Mouse (Mus musculus): ENCODE measurements around the gene Mybph.
"Not testable (repeated sequence)": the region's sequence is repeated elsewhere in the genome, so short reads cannot be mapped to it uniquely, and the experiment has no call there.

The Mybph gene

DNA sequence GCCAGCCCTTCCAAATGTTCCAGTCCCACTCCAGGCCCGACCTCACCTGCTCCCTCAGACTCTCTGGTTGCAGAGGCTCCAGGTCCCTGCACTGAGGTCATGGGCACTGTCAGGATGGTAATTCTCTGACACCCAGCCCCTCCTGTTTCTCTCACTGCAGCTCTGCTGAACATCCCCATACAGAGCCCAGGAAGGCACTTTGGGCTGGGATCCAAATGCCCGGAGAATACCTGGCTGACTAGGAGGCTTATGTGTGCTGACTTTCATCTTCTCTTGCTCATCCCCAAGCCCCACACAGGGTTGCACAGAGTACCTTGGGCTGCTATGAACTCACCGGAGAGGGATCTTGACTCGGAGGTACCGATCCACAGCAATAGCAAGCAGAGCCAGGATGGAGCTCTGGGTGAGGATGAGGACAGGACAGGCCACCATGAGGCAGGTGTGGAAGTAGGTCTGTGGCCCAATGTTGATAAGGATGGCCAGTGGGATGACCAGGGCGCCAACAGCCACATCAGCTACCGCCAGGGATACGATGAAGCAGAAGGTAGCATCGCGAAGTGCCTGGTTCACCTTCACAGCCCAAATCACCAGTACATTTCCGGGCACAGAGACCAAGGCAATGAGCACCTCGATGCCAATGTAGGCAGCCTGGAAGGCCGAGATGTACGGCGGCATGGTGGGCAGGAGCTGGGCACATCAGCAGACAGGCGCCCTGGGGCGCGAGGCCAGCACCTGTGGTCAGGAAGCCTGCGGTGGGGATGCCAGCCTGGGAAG, 40.6 kb downstream of the Mybph start:
- DNase-seq (ENCODE audit: low spot score), result no peak

DNA sequence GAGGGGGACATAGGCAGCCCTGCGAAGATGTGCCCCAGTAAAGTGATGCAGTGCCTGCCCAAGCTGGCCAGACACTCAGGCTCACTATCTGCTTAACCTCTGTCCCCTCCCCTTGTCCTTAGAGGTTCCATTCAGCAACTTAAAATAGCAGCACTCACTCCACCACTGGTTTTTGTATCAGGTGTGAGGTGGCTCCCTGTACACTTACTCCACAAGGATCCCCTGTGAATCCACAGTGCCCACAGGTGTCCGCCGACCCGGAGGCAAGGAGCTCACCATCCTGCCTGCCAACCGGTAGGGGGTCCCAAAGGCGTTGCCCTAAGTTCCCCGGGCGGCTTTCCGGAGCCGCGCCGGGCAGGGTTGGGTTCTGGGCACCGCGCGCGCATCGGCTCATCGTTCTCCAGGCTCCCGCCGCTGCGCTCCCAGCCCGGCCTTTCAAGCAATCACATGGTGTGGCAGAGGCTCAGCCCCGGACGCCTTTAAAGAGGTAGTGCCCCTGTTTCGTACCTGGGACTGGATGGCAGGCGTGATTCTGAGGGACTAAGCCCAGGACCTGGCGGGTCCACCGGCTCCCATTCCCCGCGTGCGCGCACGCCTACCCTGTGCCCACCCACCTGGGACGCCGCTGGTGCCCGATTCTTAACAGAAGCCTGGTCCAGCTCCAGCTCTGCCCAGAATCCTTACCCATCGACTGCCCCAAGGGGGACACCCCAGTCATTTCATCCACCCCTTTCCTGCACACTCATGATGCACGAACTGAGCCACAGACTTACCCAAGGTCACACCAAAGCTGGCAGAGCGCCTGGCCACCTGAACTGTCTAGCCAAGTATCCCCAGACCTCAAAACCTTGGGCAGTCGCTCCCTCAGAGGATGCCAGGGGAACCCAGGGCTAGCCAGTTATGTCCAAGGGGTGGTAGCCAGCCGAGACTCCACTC, 41.5 kb downstream of the Mybph start:
- DNase-seq (ENCODE audit: low spot score), result no peak

DNA sequence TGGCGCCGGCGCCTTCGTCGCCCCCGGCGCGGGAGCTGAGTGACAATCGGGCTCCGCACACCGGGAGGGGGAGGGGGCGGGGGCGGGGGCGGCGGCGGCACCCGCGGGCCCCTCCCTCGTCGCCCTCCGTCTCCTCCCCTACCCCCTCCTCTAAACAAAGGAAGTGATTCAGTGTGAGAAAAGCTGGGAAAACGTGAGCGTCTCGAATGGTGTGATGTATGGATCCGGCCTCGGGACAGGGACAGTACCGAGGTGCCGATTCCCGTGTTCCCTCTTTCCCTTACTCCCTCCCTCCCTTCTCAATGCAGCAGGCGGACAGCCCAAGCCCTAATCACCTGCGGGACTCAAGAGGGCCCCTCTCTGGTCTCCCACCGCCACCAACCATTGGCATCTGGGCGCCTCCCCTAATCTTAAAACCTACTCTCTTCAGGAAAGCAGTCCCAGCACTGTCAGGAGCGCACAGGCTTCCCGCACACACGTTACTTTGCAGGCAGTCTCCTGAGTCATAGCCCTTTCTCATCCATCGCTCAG, 42.2 kb downstream of the Mybph start, which contains the start of gene Adora1:
Gene Adora1 (minus strand): TSS at position 41 of the 531 bp plus-strand sequence.
- DNase-seq (ENCODE audit: low spot score), result no peak

DNA sequence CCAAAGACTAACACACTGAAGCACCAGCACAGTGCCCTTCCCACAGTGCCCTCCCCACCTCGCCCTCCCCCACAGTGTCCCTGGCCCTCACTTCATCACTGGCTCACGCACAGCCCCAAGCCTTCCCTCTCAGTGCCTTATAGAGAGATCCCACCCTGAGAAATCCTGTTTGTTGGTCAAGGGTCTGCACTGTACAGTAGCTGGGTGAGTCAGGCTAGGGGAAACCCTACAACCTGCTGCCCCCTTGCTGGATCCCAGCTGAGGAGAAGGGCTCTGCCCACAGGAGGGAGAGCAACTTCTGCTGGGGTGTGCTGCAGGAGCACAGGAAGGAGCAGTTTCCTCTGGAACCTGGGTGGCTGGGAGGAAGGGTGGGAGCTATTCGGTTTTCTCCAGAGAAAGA, 42.9 kb downstream of the Mybph start:
- DNase-seq (ENCODE audit: low spot score), result no peak

DNA sequence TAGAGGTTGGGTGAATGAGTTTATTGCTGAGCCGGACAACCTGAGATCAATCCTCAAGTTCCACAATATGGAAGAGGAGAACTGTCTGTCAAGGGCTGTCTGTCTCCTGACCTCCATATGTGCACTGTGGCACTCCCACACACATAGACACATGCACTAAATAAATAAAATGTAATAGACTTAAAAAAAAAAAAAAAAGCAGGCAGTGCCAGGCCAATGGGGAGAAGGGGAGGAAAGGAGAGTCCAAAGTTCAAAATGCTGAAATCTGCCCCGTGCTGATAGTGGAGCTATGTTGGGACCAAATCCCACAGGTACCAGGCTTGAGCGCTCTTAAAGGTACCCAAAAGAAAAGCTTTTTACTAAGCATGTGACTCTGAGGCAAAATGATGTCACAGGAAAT, 44.2 kb downstream of the Mybph start:
- DNase-seq (ENCODE audit: low spot score), result no peak

DNA sequence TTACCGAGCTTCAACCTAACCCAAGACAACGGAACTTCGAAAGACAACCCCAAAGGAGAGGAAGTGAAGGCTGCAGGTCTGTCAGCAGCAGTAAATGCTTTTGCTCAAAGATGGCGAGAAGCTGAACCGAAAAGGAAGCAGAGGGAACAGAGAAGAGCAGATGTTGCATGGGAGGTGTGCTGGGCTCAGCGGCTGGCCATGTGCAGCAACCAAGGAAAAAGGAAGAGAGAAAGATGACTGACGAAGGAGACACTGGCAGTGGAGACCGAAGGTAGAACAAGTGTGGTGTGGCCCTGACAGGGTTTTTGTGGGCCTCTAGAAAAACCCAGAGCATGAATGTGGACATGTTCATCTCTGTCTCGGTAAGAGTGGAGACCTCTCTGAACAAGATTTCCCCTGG, 47.5 kb downstream of the Mybph start:
- no peak for DNase-seq (ENCODE audit: low spot score)

DNA sequence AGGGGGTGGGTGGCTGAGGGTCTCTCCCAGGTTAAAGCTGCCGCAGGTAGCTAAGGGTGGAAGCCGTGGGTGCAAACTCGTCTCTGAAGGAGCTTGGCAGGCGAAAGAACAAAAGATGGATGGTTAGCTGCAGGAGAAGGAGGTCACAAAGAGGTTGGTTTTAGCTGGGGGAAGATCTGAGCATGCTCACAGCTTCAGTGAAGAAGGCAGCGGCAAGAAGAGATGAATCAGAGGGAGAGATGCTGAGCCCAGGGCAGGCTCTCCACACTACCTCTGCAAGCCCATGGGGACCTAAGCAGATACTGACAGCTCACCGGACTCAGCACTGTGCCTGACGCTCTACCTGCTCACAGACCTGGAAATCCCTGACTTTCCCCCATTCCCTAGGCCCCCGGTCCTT, 48.0 kb downstream of the Mybph start:
- no peak for DNase-seq (ENCODE audit: low spot score)

DNA sequence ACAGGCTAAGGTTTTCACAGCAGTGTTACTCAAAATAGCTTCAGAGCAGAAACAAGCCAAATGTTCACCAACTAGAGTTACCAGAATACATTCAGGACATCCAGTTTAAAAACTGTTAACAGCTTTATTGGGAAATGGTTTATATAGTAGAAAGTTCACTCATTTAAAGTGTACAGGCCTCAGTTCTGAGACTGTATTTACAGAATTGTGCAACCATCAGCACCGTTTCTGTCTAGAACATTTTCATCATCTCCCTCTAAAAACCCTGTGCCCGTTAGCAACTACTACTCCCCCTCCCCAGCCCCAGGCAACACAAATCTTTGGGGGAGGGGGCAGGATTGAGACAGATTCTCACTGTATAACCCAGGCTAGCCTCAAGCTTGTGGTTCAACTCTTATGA, 49.0 kb downstream of the Mybph start:
- DNase-seq (ENCODE audit: low spot score), result no peak

DNA sequence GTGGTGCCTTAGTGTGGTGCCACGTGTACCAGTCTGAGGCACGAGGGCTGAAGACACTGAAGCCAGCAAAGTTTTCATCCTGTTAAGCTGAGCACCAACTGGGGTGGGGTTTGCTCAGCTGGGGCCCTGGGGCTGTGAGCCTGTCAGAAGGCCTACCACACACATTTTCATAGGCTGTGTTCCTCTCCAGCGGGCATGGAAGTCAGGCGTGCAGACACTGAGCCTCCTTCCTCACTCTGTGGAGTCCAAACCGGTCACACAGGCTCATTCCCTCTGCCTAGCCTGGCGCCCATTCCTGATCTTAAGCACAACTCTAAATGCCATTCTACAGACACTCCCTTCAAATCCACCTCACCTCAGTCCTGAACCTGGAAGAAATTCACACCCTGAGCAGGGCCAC, 50.3 kb downstream of the Mybph start:
- no peak for DNase-seq (ENCODE audit: low spot score)

DNA sequence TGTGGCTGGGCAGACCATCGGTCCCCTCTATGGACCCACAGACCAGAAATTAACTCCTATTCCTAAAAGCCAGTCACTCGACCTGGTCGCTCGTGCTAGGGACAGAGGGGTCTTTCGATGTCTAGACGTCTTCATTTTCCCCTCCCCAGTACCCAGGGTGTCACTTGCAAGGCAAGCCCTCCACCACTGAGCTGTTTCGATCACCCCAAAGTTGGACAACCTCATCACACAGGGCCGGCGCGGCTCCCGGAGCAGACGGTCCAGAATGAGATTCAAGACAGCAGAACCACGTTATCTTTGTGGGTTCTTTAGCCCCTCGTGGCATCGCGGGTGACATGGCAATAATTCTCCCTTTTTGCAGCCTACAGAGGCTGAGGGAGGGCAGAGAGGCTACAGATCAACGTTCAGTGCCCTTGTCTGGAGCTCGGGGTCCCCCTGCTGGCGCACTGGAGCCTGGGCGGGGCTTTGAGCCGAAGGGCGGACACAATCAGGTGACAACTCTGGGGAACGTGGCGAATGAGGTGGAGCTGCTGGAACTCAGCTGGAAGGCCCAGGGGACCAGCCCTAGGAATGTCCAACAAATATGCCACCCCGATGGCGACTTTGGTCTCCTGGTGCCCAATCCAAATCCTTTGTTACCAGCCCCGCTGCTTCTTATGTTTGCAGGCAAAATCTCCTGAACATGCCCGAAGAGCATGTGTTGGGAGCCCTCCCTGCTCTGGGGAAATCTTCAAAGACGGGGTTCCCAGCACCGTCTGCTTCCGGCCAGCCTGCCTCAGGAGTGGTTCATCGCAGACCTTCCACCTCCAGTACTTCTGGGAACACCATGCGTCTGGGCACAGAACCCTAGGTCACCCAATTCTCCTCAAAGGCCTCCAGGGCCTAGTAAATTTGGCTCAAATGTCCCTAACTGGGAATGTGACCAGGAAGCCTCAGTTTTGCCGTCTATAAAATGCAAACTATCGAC, 51.0 kb downstream of the Mybph start:
- DNase-seq (ENCODE audit: low spot score), result peak; percentile 94

DNA sequence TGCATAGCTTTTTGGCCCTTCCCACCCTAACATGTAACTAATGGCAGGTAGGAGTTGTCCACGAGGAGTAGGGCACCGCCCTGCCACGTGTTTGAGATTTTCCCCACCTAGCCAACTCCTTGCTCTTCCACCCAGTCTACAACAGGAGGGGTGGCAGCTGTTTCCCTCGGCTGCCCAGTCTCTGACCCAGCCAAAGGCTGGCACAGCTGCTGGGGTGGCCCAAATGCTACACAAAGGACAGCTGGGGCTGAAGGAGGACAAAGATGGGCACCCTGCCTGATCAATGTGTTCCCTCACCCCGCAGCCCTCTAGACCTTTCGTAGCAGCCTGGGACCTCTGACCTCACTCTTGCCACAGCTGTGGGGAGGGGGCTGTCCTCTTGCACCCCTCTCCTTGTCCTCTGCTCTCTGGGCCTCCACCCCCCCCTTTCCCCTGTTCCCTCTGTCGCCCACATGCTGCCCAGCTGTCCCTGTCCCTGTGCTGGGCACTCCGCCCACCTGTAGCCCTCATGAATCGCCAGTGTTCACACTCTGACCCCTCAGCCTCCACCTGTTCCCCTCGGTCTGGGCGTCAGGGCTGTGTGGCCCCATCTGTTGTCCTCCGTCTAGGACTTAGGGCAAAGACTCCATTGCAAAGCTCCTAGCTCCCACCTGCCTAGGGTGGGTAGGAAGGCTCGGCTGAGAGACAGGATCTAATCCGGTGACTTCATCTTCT, 51.9 kb downstream of the Mybph start:
- no peak for DNase-seq (ENCODE audit: low spot score)

DNA sequence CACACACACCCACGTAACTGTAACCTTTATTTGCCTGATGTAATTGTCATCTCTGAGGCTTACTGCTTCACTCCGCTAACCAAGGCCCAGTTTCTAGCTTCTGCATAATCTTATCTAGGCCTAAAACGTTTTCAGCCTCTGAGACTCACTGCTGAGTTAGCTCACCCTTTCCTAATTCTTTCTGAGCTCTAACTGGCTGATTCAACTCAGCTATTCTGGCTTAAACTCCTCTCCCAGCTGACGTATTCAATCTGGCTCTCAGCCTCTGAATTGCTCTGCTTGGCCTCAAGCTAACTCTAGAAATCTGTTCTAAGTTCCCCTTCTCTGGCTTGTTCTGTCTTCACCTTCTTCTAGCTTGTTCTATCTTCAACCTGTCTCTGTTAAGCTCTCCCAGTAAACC, 53.3 kb downstream of the Mybph start:
- no peak for DNase-seq (ENCODE audit: low spot score)

DNA sequence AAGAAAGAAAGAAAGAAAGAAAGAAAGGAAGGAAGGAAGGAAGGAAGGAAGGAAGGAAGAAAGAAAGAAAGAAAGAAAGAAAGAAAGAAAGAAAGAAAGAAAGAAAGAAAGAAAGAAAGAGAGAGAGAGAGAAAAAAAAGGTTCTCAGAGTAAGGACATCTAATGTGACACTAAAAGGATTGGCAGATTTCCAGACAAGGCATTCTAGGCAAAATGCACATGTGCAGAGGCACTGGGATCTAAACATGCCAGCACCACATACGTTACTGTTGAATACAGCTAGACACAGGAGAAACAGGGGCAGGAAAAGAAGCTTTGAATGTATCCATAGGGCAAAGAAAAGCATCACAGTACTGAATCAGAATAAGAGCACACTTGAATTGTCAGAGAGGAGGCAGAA, 56.4 kb downstream of the Mybph start:
- not testable (repeated sequence) for DNase-seq (ENCODE audit: low spot score)
